Mouse (Mus musculus) bone marrow, adult 2 months (tissue): ENCODE data around the gene Chn1.

Experiments
- CTCF ChIP-seq: fragments of 200-500 bp; IDR thresholded peaks from 2 replicates; pipeline ENCODE4 v1.5.1; 2011; ENCODE audit warnings: low read length, control low read depth; ENCODE audit not compliant: control insufficient read depth, insufficient read depth
- POLR2A ChIP-seq: fragments of 200-500 bp; IDR thresholded peaks from 2 replicates; pipeline ENCODE4 v1.6.1; 2011; ENCODE audit warnings: low read depth, mild to moderate bottlenecking, control low read depth, low read length, borderline replicate concordance; ENCODE audit not compliant: control insufficient read depth

DNA sequence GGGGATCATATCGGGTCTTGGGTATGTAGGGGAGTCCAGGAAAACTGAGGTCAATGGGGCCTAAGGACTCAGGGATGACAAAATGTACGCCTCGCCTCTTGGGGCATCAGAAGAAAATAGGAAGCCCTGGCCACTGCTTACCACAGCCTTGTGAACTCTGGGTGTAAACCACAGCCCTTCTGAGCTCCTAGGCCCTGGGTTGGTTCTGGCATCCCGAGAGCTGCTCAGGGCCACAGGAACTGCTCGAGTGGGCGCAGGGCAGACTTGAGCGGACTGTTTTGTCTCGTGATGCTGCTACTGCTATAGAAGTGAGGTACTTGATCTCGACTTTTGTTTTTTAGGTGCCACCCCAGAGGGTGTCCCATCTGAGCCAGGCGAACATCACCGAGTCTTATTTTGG is 177.4 kb downstream of the Chn1 start:
- TF ChIP-seq CTCF (no peak), POLR2A (no peak)
